Mouse (Mus musculus) layer of hippocampus, postnatal 36 days (tissue): ENCODE measurements around the gene Acnat1. TPM values are rescaled to one million over a fixed set of nuclear protein-coding genes. Genes with fewer than 3 reads are reported as not detected.
"Not testable (repeated sequence)": the region's sequence is repeated elsewhere in the genome, so short reads cannot be mapped to it uniquely, and the experiment has no call there.

Experiments used
- DNase-seq, 2 experiments: peaks; one replicate each; pipeline ENCODE4 v3.0.0; 2022
- total RNA-seq, 2 experiments: library from RNA; stranded (reverse); gene quantifications; 2 replicates each; pipeline ENCODE4 v1.2.3; 2021

The Acnat1 gene
- total RNA-seq = under 1 TPM in 1 of 2 experiments, not detected in 1; 0.28 TPM

GRCm38 (mm10) chr4:49473435-49474100, at the start of gene Acnat1:
Gene Acnat1 (minus strand): TSS chr4:49473912.
- no peak for DNase-seq

GRCm38 (mm10) chr4:49522576-49522975, 48.9 kb upstream of the Acnat1 start:
- peak; percentile 82 to 83 for DNase-seq

DNA sequence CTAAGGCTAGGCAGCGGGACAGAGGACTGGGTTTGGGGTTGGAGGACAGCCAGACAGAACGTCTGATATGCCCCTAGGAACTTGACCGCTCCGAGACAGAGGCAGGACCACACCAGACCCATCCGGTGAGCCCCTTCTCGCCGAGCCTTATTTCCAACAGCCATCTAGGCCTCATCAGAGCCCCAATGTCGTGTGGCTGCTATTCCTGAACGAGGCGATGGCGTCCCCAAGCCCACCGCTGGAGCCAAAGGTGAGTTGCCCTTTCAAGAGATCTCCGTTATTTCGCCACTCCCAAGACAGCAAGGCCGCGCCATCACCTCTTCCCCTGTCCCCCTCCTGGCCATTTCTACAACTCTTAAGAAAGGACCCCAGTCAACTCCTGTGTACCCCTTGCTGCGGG, 47.6 kb upstream of the Acnat1 start:
- DNase-seq = no peak

DNA sequence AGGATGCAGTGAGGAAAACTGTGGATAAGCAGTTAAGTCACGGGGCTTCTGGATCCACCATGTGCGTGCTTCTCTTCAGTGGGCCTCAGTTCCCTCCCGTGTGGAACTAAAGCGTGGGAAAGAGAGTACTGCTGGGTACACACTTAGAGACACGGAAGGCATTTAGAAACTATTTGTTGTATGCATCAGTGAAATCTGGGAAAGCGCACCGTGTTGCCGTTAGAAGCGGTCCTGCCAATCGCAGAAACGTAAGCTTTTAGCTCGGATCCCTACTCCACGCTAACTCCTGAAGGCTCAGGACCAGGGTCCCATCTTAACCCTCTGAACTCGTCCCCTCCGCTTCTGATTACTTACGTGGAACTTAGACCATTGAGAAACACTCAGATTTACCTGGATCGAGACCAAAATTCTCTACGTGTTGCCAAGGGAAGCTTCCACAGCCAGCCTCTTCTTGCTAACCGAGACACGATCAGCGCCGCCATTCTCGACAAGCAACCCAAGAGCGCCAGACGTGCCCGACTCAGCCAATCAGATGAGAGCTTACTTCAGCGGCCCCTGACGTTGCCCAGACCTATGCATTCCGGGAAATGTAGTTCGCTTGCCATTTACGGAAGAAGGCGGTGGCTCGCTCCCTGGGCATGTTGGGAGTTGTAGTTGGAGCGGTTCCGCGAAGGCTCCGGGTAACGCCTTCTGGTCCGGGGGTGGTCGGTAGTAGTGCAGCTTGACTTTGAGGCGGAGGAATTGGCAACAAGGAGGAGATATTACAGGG, 47.0 kb upstream of the Acnat1 start, which contains the start of the genes Mrpl50 and Zfp189:
Gene Mrpl50, minus strand, starts transcription at position 522 of the 769 bp plus-strand sequence.
Gene Zfp189, plus strand, starts transcription at position 605 of the 769 bp plus-strand sequence.
- peak; percentile 94 to 95 for DNase-seq

DNA sequence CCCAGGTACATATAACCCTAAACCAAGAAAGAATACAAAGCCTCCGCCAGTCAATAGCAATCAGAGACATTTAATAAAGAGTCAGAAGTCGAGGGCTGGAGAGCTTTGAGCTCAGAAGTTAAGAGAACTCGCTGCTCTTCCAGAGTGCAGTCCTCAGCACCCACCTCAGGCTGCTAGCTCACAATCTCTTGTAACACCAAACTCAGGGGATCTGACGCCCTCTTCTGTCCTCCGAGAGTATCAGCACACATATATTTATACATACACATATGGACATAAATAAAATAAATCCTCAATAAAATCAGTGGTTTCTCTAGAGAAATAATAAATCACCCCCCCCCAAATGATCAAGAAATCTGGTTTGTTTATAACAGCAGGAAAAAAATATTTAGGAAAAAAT, 45.8 kb upstream of the Acnat1 start:
- DNase-seq = no peak

GRCm38 (mm10) chr4:49514441-49514840, 40.7 kb upstream of the Acnat1 start:
- no peak for DNase-seq

GRCm38 (mm10) chr4:49512636-49513035, 38.9 kb upstream of the Acnat1 start:
- no peak for DNase-seq

DNA sequence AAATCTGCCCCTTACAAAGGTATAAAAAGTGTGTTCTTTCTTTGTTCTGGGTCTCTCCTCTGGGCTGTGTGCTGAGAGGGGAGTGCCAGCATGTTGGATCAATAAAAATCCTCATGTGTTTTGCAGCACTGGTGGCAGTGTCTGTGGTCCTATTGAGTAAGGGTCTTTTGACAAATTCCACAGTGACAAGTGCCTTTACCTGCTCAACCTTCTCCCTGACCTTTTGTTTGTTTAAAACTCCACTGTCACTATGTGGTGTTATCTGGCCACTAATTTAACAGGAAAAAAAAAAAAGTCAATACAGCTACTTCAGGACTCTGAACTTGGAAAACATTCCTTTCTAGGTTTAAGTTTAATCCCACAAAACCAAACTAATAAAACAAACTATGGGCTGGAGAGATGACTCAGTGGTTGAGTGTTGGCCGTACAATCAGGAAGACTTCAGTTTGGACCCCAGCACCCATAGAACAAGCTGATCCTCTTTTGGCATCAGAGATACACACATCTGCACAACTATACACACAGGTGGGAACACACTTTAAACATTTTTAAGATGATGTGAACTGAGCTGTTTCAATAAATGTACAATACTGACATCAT, 36.6 kb upstream of the Acnat1 start:
- not testable (repeated sequence) for DNase-seq

- no peak for DNase-seq
Measured at GRCm38 (mm10) chr4:49509183-49509582, 35.5 kb upstream of the Acnat1 start.

DNA sequence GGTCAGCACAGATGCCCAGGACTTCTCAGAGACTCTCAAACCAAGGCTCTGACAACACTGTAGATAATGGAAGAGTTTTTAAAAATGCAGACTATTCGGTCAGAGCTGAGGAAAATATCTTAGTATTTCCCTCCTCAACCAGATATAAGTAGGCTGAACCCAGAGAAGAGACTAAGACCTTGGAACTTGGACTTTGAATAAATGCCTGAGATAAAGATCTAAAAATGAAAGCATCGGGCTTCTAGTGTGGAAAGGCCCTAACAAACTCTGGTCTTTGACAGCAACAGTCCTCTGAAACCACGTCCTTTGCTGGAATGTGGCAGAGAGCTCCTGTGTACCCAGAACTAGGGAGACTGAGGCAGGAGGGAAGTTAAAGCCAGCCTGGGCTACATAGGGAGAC, 32.7 kb upstream of the Acnat1 start, which contains the start of gene Baat:
Gene Baat, minus strand, starts transcription at position 172 of the 400 bp plus-strand sequence.
- DNase-seq = no peak

GRCm38 (mm10) chr4:49503563-49503962, 29.9 kb upstream of the Acnat1 start:
- DNase-seq = no peak

GRCm38 (mm10) chr4:49485934-49486650, 12.4 kb upstream of the Acnat1 start:
- DNase-seq = not testable (repeated sequence)

- DNase-seq = no peak
Measured at GRCm38 (mm10) chr4:49485442-49485841, 11.7 kb upstream of the Acnat1 start.

DNA sequence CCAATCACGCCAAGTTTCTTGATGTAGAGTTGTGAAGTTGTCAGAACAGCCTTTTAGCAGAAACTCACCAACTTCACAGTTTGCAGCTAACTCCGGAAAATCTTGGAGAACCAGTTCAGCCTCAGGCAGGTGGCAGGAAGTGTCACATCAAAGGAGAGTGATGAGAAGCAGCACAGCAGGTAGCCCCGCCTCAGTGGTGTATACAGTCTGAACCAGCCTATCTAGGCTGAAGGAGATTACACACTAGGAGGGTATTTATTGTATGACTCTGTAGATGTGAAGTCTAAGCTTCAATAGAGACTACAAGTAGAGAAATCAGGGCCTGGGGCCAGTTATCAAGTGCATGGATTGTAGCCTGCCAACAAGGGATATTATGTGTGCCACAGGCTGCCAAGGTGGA, 7.2 kb upstream of the Acnat1 start:
- DNase-seq = no peak

- no peak for DNase-seq
Measured at GRCm38 (mm10) chr4:49480104-49480760, 6.5 kb upstream of the Acnat1 start.

DNA sequence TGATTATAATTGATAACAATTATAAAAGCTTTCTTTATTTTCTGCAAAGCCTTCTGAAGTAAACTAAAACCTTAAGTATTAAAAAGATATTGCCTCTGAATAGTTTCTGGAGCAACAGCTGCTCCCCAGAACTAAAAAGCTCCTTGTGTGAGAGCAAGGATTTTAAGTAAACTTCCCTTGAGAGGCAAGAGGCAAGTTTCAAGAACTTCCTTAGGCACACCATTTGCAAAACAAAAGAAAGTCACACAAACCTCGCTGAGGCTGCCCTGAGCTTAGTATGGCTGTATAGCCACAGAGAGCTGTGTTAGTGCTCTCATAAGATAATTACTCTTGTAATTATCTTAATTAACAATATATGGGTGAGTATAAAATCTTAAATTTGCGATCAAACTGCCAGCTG, 5.3 kb upstream of the Acnat1 start:
- not testable (repeated sequence) for DNase-seq

- no peak for DNase-seq
Measured at GRCm38 (mm10) chr4:49478118-49478877, 4.6 kb upstream of the Acnat1 start.

- no peak for DNase-seq
Measured at GRCm38 (mm10) chr4:49474583-49474982, 871 bp upstream of the Acnat1 start.

DNA sequence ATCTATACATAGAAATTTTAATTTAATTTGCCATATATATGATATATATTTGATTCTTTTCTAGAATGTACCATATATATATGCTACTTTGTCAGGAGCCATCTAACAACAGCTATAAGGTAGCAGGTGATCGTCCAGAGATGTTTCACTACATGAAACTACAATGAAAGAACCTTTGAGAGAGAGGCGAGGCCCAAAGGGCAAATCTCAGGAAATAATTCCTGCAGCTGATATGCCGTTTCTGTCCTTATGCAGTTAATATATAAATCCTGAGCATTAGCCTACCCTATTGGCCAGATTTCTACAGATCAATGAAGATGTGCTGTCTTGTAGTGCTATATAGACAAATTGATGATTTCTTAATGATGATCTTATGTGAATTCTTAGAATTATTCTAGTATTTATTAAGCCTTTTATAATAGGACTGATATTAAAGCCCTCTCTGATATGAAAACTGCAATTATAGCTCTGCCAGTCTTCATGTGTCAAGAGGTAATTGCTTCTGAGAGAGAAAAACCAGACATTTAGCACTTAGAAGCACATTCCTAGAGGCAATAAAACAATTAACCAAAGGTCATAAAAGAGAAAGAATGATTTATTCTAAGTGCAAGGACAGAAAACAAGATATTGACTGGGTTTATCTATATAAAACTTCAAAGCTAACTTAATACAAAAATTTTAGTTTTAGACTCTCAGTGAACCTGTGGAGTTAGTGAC, 4.1 kb downstream of the Acnat1 start:
- DNase-seq = no peak

DNA sequence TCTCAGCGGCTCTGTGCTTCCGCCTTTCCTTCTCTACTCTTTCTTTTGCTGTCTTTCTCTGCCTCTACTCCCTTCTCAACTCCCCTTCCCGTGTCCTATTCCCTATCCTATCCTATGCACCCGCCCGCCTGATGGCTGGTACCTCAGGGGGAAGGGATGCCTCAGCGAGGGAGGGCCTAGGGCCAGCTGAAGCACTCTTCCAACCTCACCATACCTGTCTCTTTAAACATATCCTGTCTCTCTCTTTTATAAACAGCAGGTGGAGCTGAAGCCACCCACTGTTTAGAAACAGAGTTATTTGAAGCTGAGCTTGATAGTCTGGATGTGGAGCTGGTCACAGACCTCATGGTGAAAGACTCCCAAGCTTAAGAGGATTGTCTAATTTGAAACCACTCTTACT, 6.4 kb downstream of the Acnat1 start:
- no peak for DNase-seq

DNA sequence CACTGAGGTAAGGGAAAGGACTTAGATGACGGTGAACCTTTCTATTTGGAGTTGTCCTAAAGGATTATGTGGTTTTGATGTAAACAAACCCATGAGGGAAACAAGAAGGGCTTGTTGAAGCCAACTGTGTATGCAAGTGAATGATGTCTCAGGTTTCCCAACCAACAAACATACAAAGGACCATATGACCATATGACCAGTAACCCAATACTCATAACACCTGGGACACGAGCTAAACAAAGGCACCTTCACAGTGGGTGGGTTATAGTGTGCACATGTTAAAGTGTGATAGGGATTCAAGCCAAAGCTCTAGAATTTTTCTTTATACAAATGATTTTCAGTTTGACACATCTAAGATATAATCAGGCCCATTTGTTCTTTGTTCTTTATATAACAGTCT, 17.5 kb downstream of the Acnat1 start:
- no peak for DNase-seq
